ENCODE assay signal across 9 mouse cellular contexts in the genomic region with DNA sequence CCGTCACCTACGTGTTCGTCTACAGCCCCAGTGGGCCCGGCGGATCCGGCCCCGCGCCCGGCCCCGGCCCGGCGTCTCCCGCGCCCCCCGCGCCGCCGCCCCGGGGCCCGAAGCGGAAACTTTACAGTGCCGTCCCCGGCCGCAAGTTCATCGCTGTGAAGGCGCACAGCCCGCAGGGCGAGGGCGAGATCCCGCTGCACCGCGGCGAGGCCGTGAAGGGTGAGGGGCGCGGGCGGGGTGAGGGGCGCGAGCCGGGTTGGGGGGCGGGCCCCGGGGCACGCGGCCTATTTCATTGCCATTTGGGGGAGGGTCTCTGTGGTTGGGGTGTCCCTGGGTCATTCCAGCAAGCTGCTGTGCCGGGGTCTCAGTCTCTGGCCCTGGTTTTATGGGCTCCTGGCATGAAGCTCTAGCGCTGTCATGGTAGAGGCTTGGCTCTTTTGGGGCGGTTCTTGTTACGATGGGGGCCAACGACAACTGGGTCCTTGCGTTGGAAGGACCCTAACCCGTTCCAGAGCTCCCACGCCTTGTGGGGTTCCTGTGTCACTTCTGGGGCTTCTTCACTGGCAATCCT. TPM values are rescaled to one million over a fixed set of nuclear protein-coding genes. Genes with fewer than 3 reads are reported as not detected.
A peak's percentile ranks its signal among the peaks of the same experiment; 100 is the strongest.
DNase-seq lines count a peak whose midpoint lies in the region; ATAC-seq lines count a peak whose summit lies in the region.
"Had no signal": no experiment of that assay in that cellular context is flagged by ENCODE, and none has a peak within 500 bp of the region (broad histone marks: within the 10 kb centered on the region; RNA-seq: fewer than 3 reads in every experiment).

No protein-coding gene starts in this region.

- H3K36me3 ChIP-seq in kidney, embryonic 14.5 days (ENCODE audit: control insufficient read depth, insufficient read depth, low read length) = no peaks in the 10 kb centered on the region; the same call in 1 of the 2 replicates
- peaks cover 14% of the 10 kb centered on the region; the same call in 1 of the 2 replicates for H3K36me3 ChIP-seq in embryonic facial prominence, embryonic 14.5 days (ENCODE audit: control insufficient read depth, insufficient read depth, low read length)
- no peaks in the 10 kb centered on the region for H3K36me3 ChIP-seq in limb, embryonic 11.5 days (ENCODE audit: control insufficient read depth, insufficient read depth, low read length)
- H3K36me3 ChIP-seq in neural tube, embryonic 15.5 days = peaks cover 19% of the 10 kb centered on the region; the same call in 1 of the 2 replicates

- H3K4me1 ChIP-seq in kidney, embryonic 14.5 days (ENCODE audit: control insufficient read depth, insufficient read depth, low read length) = no peaks in the 10 kb centered on the region
- H3K4me1 ChIP-seq in embryonic facial prominence, embryonic 14.5 days (ENCODE audit: control insufficient read depth, insufficient read depth, low read length) = peaks cover 12% of the 10 kb centered on the region
- 0 out of 2 replicates have a peak, but pooled peaks cover 4% of the 10 kb centered on the region for H3K4me1 ChIP-seq in limb, embryonic 11.5 days (ENCODE audit: control insufficient read depth, insufficient read depth, low read length)
- H3K4me1 ChIP-seq in neural tube, embryonic 15.5 days = peaks cover 15% of the 10 kb centered on the region

- 0 out of 2 replicates have a peak, but pooled peaks have one; percentile 8 for ATAC-seq in kidney, embryonic 14.5 days (ENCODE audit: low FRiP score, low TSS enrichment)
- ATAC-seq in embryonic facial prominence, embryonic 14.5 days (ENCODE audit: low read depth) = no peak
- no peak for ATAC-seq in limb, embryonic 11.5 days (ENCODE audit: insufficient number of reproducible peaks, low FRiP score, low TSS enrichment, low read depth)
- ATAC-seq in neural tube, embryonic 15.5 days (ENCODE audit: low FRiP score) = peak; percentile 37; the same call in 1 of the 2 replicates
- no peak for ATAC-seq in erythroblast, adult 5-6 weeks (replicated peaks; ENCODE audit: low FRiP score, poor library complexity, severe bottlenecking)

- 8% methylated on average over 41 of the region's 52 CpGs for WGBS in kidney, embryonic 14.5 days
- WGBS in embryonic facial prominence, embryonic 14.5 days = 10% methylated on average over 20 of the region's 52 CpGs
- WGBS in limb, embryonic 11.5 days = 6% methylated on average over 21 of the region's 52 CpGs
- 5% methylated on average over 47 of the region's 52 CpGs for whole genome bisulfite sequencing in neural tube, embryonic 15.5 days

- no peak overlapping the region for H3K27ac ChIP-seq in kidney, embryonic 14.5 days (ENCODE audit: low read depth, low read length)
- H3K27ac ChIP-seq in embryonic facial prominence, embryonic 14.5 days (replicated peaks; ENCODE audit: low read depth, low read length) = no peak overlapping the region
- H3K27ac ChIP-seq in limb, embryonic 11.5 days (replicated peaks; ENCODE audit: low read depth, low read length) = no peak overlapping the region
- H3K27ac ChIP-seq in neural tube, embryonic 15.5 days (replicated peaks) = no peak overlapping the region

- DNase-seq in kidney, postnatal 14 days = no peak
- DNase-seq in embryonic facial prominence, embryonic 14.5 days (ENCODE audit: low spot score) = no peak
- DNase-seq in limb, embryonic 11.5 days (ENCODE audit: low spot score) = peak; percentile 60
- DNase-seq in layer of hippocampus, adult 8-10 months (ENCODE audit: low spot score in 2 of 2) = no peak
- no peak for DNase-seq in ovary, postnatal 14 days (ENCODE audit: low spot score)

- H3K4me3 ChIP-seq in kidney, embryonic 14.5 days (ENCODE audit: low read length) = peak overlapping the region; percentile 59
- peak overlapping the region; percentile 66 for H3K4me3 ChIP-seq in embryonic facial prominence, embryonic 14.5 days (ENCODE audit: low read depth, low read length)
- H3K4me3 ChIP-seq in limb, embryonic 11.5 days (ENCODE audit: low read depth, low read length) = peak overlapping the region; percentile 55
- H3K4me3 ChIP-seq in neural tube, embryonic 15.5 days (replicated peaks) = peak overlapping the region; percentile 54

- peak overlapping the region; percentile 66 for H3K9ac ChIP-seq in kidney, embryonic 14.5 days (ENCODE audit: low read depth, low read length)
- peak overlapping the region; percentile 80 for H3K9ac ChIP-seq in embryonic facial prominence, embryonic 14.5 days (ENCODE audit: low read depth, low read length)
- peak overlapping the region; percentile 71 for H3K9ac ChIP-seq in limb, embryonic 11.5 days (ENCODE audit: low read length)
- H3K9ac ChIP-seq in neural tube, embryonic 15.5 days (replicated peaks) = peak overlapping the region; percentile 65

- H3K27me3 ChIP-seq in kidney, embryonic 14.5 days (ENCODE audit: control insufficient read depth, insufficient read depth, low read length) = peaks cover 34% of the 10 kb centered on the region
- peaks cover 19% of the 10 kb centered on the region; the same call in 1 of the 2 replicates for H3K27me3 ChIP-seq in embryonic facial prominence, embryonic 14.5 days (replicated peaks; ENCODE audit: control insufficient read depth, insufficient read depth, low read length)
- peaks cover 20% of the 10 kb centered on the region for H3K27me3 ChIP-seq in limb, embryonic 11.5 days (ENCODE audit: control insufficient read depth, insufficient read depth, low read length)
- H3K27me3 ChIP-seq in neural tube, embryonic 15.5 days (replicated peaks) = peaks cover 27% of the 10 kb centered on the region

- no peaks in the 10 kb centered on the region for H3K9me3 ChIP-seq in kidney, embryonic 14.5 days (ENCODE audit: control insufficient read depth, low read length)
- no peaks in the 10 kb centered on the region for H3K9me3 ChIP-seq in embryonic facial prominence, embryonic 14.5 days (ENCODE audit: control insufficient read depth, low read length)
- H3K9me3 ChIP-seq in limb, embryonic 11.5 days (ENCODE audit: control insufficient read depth, low read length) = no peaks in the 10 kb centered on the region
- no peaks in the 10 kb centered on the region for H3K9me3 ChIP-seq in neural tube, embryonic 15.5 days (replicated peaks)

- peak overlapping the region; percentile 94 for H3K4me2 ChIP-seq in kidney, embryonic 14.5 days (replicated peaks; ENCODE audit: low read depth, low read length)
- H3K4me2 ChIP-seq in embryonic facial prominence, embryonic 14.5 days (ENCODE audit: low read depth, low read length) = peak overlapping the region; percentile 91
- peak overlapping the region; percentile 98 for H3K4me2 ChIP-seq in limb, embryonic 11.5 days (ENCODE audit: low read depth, severe bottlenecking)
- H3K4me2 ChIP-seq in neural tube, embryonic 15.5 days = peak overlapping the region; percentile 81

RNA-seq across cellular contexts. Expression of a gene that starts 24.7 kb away (rescaled TPM):
- polyA plus RNA-seq in kidney, embryonic 14.5 days (2014; fragmentation: Nextera tagmentation; extraction: Ambion mirVana) = 2.5 and 3.0 TPM in 2 replicates
- 1.9 and 2.0 TPM in 2 replicates for polyA plus RNA-seq in embryonic facial prominence, embryonic 14.5 days (2014; fragmentation: Nextera tagmentation; extraction: Ambion mirVana)
- polyA plus RNA-seq in limb, embryonic 11.5 days (2014; fragmentation: Nextera tagmentation; extraction: Ambion mirVana) = 1.9 and 2.5 TPM in 2 replicates
- 8.9 and 9.5 TPM in 2 replicates for polyA plus RNA-seq in neural tube, embryonic 15.5 days (2015; fragmentation: Nextera tagmentation; extraction: Ambion mirVana)
- total RNA-seq in erythroblast, adult 5-6 weeks (2015; ENCODE audit: low replicate concordance) = 0.63 and 0.77 TPM in 2 replicates
- 0.98 and 1.0 TPM in 2 replicates for total RNA-seq in erythroblast, adult 5-6 weeks (2017; ENCODE audit: low replicate concordance)
- 100 to 1,000 TPM; 208 to 231 (median 223) TPM for total RNA-seq in layer of hippocampus, adult 8-10 months (2022)

RNA-seq across cellular contexts. Expression of a gene that starts 44.0 kb away (rescaled TPM):
- polyA plus RNA-seq in kidney, embryonic 14.5 days (2014; fragmentation: Nextera tagmentation; extraction: Ambion mirVana) = 0.32 TPM in 1 of 2 replicates, not detected in the other
- 0.22 and 0.38 TPM in 2 replicates for polyA plus RNA-seq in embryonic facial prominence, embryonic 14.5 days (2014; fragmentation: Nextera tagmentation; extraction: Ambion mirVana)
- polyA plus RNA-seq in limb, embryonic 11.5 days (2014; fragmentation: Nextera tagmentation; extraction: Ambion mirVana) = 0.17 TPM in 1 of 2 replicates, not detected in the other
- 0.31 and 0.95 TPM in 2 replicates for polyA plus RNA-seq in neural tube, embryonic 15.5 days (2015; fragmentation: Nextera tagmentation; extraction: Ambion mirVana)
- total RNA-seq in erythroblast, adult 5-6 weeks (2015; ENCODE audit: low replicate concordance) = not detected in 2 replicates
- not detected in 2 replicates for total RNA-seq in erythroblast, adult 5-6 weeks (2017; ENCODE audit: low replicate concordance)
- 1 to 10 TPM in 3 of 4 experiments, under 1 TPM in 1; 0.95 to 2.1 (median 1.4) TPM for total RNA-seq in layer of hippocampus, adult 8-10 months (2022)
- polyA plus RNA-seq: erythroblast, embryonic 14.5 days had no signal

RNA-seq across cellular contexts. Expression of a gene that starts 46.9 kb away (rescaled TPM):
- polyA plus RNA-seq in kidney, embryonic 14.5 days (2014; fragmentation: Nextera tagmentation; extraction: Ambion mirVana) = 11.1 and 12.1 TPM in 2 replicates
- polyA plus RNA-seq in embryonic facial prominence, embryonic 14.5 days (2014; fragmentation: Nextera tagmentation; extraction: Ambion mirVana) = 18.5 and 20.7 TPM in 2 replicates
- 7.6 and 8.4 TPM in 2 replicates for polyA plus RNA-seq in limb, embryonic 11.5 days (2014; fragmentation: Nextera tagmentation; extraction: Ambion mirVana)
- polyA plus RNA-seq in neural tube, embryonic 15.5 days (2015; fragmentation: Nextera tagmentation; extraction: Ambion mirVana) = 27.4 and 29.2 TPM in 2 replicates
- 0.42 TPM in 1 of 2 replicates, not detected in the other for total RNA-seq in erythroblast, adult 5-6 weeks (2015; ENCODE audit: low replicate concordance)
- 1.5 and 2.2 TPM in 2 replicates for total RNA-seq in erythroblast, adult 5-6 weeks (2017; ENCODE audit: low replicate concordance)
- total RNA-seq in layer of hippocampus, adult 8-10 months (2022) = 10 to 100 TPM; 30.9 to 38.1 (median 33.3) TPM

Comparison
In these comparisons a context has a peak if more than half of its experiments do, and no peak if none do; other contexts are left out.
1. ATAC-seq: peak in kidney, embryonic 14.5 days (single experiment) and neural tube, embryonic 15.5 days (single experiment); none in embryonic facial prominence, embryonic 14.5 days (single experiment), limb, embryonic 11.5 days (single experiment) and erythroblast, adult 5-6 weeks (single experiment).
2. Peak in every context shown above with its lines, with median percentiles within 50 percentile points of each other: H3K4me2 ChIP-seq, H3K4me3 ChIP-seq and H3K9ac ChIP-seq.